Comparison of ENCODE assay signal across 8 mouse cellular contexts in the genomic region with DNA sequence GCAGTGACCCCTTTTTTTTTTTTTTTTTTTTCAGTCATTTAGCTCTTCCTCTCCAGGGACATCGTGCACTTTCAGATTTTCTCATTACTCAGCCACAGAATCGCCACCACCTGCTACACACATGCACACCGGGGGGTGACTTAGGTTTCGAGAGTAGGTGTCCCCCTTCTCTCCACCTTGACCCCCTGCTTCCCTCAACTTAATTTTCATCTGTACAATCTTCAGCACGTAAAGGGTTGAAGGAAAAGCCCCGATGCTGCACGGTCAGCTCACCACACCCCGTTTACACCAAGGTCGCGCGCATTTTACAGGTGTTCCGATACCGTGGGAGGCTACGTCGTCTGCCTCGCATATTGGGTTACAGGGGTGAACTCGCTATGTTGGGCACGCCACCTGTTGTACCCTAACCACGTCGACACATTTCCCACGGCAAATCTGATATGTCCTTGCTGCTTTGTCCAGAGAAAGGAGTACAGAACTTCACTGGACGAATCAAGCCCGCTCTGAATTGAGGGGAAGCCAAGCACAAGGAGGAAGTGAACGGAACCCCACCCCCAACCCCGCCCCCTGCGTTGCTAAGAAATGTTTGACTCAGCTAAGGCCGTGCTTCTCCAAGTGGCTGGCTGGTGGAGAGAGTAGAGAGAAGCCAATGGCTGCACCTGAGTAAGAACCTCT.
DNase-seq lines count a peak whose midpoint lies in the region; ATAC-seq and TF ChIP-seq lines count a peak whose summit lies in the region.

No protein-coding gene starts in this region.

- DNase-seq in adrenal gland, adult 2 months = peak; percentile 77
- no peak for DNase-seq in adrenal gland, adult 8-10 months
- peak; percentile 56 for DNase-seq in brain, embryonic 14.5 days (ENCODE audit: low read depth)
- peak; percentile 18 for DNase-seq in gastrocnemius, postnatal 36 days
- peak; percentile 83 for DNase-seq in kidney, adult 2 months
- DNase-seq in frontal cortex, postnatal 25 days (ENCODE audit: low spot score in 2 of 2) = no peak

- H3K4me3 ChIP-seq in kidney, adult 2 months (ENCODE audit: insufficient read depth, low read depth, low read length) = peak overlapping the region; percentile 43
- H3K4me3 ChIP-seq in lung, embryonic 16.5 days (ENCODE audit: low read length) = peak overlapping the region; percentile 56

- peaks cover 2% of the 10 kb centered on the region; the same call in 1 of the 2 replicates for H3K36me3 ChIP-seq in kidney, adult 2 months (ENCODE audit: control insufficient read depth, insufficient read depth, low read length)
- H3K36me3 ChIP-seq in lung, embryonic 16.5 days (ENCODE audit: control insufficient read depth, insufficient read depth, low read length) = no peaks in the 10 kb centered on the region

- intact Hi-C loops in gastrocnemius, postnatal 36 days (cut with DNase I) = no loop called here

- peak overlapping the region; percentile 69 for H3K27ac ChIP-seq in kidney, adult 2 months (ENCODE audit: insufficient read depth, low read depth, low read length)
- H3K27ac ChIP-seq in lung, embryonic 16.5 days (ENCODE audit: low read length) = peak overlapping the region; percentile 37; the same call in 1 of the 2 replicates

- no peak for TF ChIP-seq POLR2A in brain, embryonic 14.5 days (IDR thresholded peaks at IDR 0.05; ENCODE audit: borderline replicate concordance, extremely low read depth, insufficient read depth, insufficient read length, poor library complexity, severe bottlenecking)
- TF ChIP-seq POLR2A in kidney, adult 2 months (IDR thresholded peaks at IDR 0.05; ENCODE audit: low read depth, low read length) = no peak

- peak overlapping the region; percentile 92 for H3K4me2 ChIP-seq in lung, embryonic 16.5 days (ENCODE audit: low read depth, low read length)

- ATAC-seq in lung, embryonic 16.5 days (ENCODE audit: low read depth) = peak; percentile 89
- peak; percentile 82 for ATAC-seq in neutrophil, adult 5-6 weeks (ENCODE audit: extremely low read depth, insufficient number of reproducible peaks, low FRiP score, poor library complexity, severe bottlenecking)

- H3K4me1 ChIP-seq in kidney, adult 2 months (ENCODE audit: control insufficient read depth, insufficient read depth, low read length) = peaks cover 47% of the 10 kb centered on the region
- H3K4me1 ChIP-seq in lung, embryonic 16.5 days (replicated peaks; ENCODE audit: control insufficient read depth, insufficient read depth, low read length) = peaks cover 11% of the 10 kb centered on the region

- 2% methylated on average over 27 of the region's 27 CpGs for WGBS in kidney, adult 2 months
- WGBS in lung, embryonic 16.5 days = 2% methylated on average over 27 of the region's 27 CpGs

- peak overlapping the region; percentile 63 for H3K9ac ChIP-seq in lung, embryonic 16.5 days (ENCODE audit: low read length)

- TF ChIP-seq CTCF in brain, embryonic 14.5 days (IDR thresholded peaks at IDR 0.05; ENCODE audit: borderline replicate concordance, extremely low read depth, insufficient read depth, insufficient read length) = no peak
- TF ChIP-seq CTCF in kidney, adult 2 months (conservative IDR thresholded peaks at IDR 0.05; ENCODE audit: insufficient read depth, insufficient read length, low read depth, low read length) = no peak

- no peaks in the 10 kb centered on the region for H3K27me3 ChIP-seq in kidney, adult 2 months (replicated peaks; ENCODE audit: control insufficient read depth, insufficient read depth, low read length)
- H3K27me3 ChIP-seq in lung, embryonic 16.5 days (ENCODE audit: control insufficient read depth, insufficient read depth, low read depth, low read length) = no peaks in the 10 kb centered on the region

- H3K9me3 ChIP-seq in lung, embryonic 16.5 days (ENCODE audit: control insufficient read depth, low read length) = no peaks in the 10 kb centered on the region

Comparison
In these comparisons a context has a peak if more than half of its experiments do, and no peak if none do; other contexts are left out.
1. DNase-seq: peak in adrenal gland, adult 2 months (single experiment), brain, embryonic 14.5 days (single experiment), gastrocnemius, postnatal 36 days (2 of 2) and kidney, adult 2 months (single experiment); none in adrenal gland, adult 8-10 months (single experiment) and frontal cortex, postnatal 25 days (0 of 2).